Mouse (Mus musculus): ENCODE measurements around the gene Gm10912. TPM values are rescaled to one million over a fixed set of nuclear protein-coding genes. Genes with fewer than 3 reads are reported as not detected.

Gm10912 gene
- total and polyA plus RNA-seq, 3 experiments, result 0.27 TPM; not detected in 2

GRCm38 (mm10) chr2:104030381-104030780, 35.2 kb upstream of the Gm10912 start:
- Histone ChIP-seq H3K36me3 (replicated peaks) (peaks cover 49% of the 10 kb centered on the region), H3K4me1 (ENCODE audit: insufficient read depth, low read depth, low read length) (peaks cover 31% of the 10 kb centered on the region), H3K4me3 (ENCODE audit: low read depth, low read length) (no peak overlapping the region), H3K27me3 (ENCODE audit: insufficient read depth, low read length) (no peaks in the 10 kb centered on the region), H3K9me3 (replicated peaks) (no peaks in the 10 kb centered on the region)
- TF ChIP-seq CTCF (IDR thresholded peaks at IDR 0.05; ENCODE audit: low read depth, low read length) (no peak), GATA2 (IDR thresholded peaks at IDR 0.05; ENCODE audit: borderline replicate concordance, low read depth, low read length) (no peak), GATA1 (IDR thresholded peaks at IDR 0.05; ENCODE audit: borderline replicate concordance, low read length) (no peak), POLR2AphosphoS5 (IDR thresholded peaks at IDR 0.05; ENCODE audit: insufficient replicate concordance, low read depth, low read length) (no peak), TAL1 (conservative IDR thresholded peaks at IDR 0.05; ENCODE audit: low read depth, low read length) (no peak)
- no peak for DNase-seq (ENCODE audit: low spot score)
- ATAC-seq (ENCODE audit: extremely low read depth, insufficient number of reproducible peaks, low FRiP score, poor library complexity, severe bottlenecking), result no peak

- H3K4me3 ChIP-seq (ENCODE audit: low read depth, low read length), result no peak overlapping the region
- peaks cover 32% of the 10 kb centered on the region for H3K4me1 ChIP-seq (ENCODE audit: insufficient read depth, low read depth, low read length)
- peaks cover 66% of the 10 kb centered on the region for H3K36me3 ChIP-seq (replicated peaks)
- DNase-seq (ENCODE audit: low spot score) (no peak), ATAC-seq (ENCODE audit: extremely low read depth, insufficient number of reproducible peaks, low FRiP score, poor library complexity, severe bottlenecking) (no peak)
- no peaks in the 10 kb centered on the region for H3K27me3 ChIP-seq (ENCODE audit: insufficient read depth, low read length)
- TF ChIP-seq POLR2AphosphoS5 (IDR thresholded peaks at IDR 0.05; ENCODE audit: insufficient replicate concordance, low read depth, low read length) (no peak), GATA2 (IDR thresholded peaks at IDR 0.05; ENCODE audit: borderline replicate concordance, low read depth, low read length) (no peak), TAL1 (conservative IDR thresholded peaks at IDR 0.05; ENCODE audit: low read depth, low read length) (no peak), GATA1 (IDR thresholded peaks at IDR 0.05; ENCODE audit: borderline replicate concordance, low read length) (no peak), CTCF (IDR thresholded peaks at IDR 0.05; ENCODE audit: low read depth, low read length) (no peak)
- no peaks in the 10 kb centered on the region for H3K9me3 ChIP-seq (replicated peaks)
Observed at GRCm38 (mm10) chr2:104032056-104032455, 33.6 kb upstream of the Gm10912 start.

- no peaks in the 10 kb centered on the region for H3K27me3 ChIP-seq (ENCODE audit: insufficient read depth, low read length)
- H3K4me3 ChIP-seq (ENCODE audit: low read depth, low read length), result no peak overlapping the region
- peaks cover 17% of the 10 kb centered on the region for H3K4me1 ChIP-seq (ENCODE audit: insufficient read depth, low read depth, low read length)
- H3K36me3 ChIP-seq (replicated peaks), result peaks cover 90% of the 10 kb centered on the region
- H3K9me3 ChIP-seq (replicated peaks), result no peaks in the 10 kb centered on the region
- TF ChIP-seq GATA1 (IDR thresholded peaks at IDR 0.05; ENCODE audit: borderline replicate concordance, low read length), result no peak
- TF ChIP-seq CTCF (IDR thresholded peaks at IDR 0.05; ENCODE audit: low read depth, low read length), result peak; percentile 92
- TF ChIP-seq TAL1 (conservative IDR thresholded peaks at IDR 0.05; ENCODE audit: low read depth, low read length), result no peak
- no peak for TF ChIP-seq GATA2 (IDR thresholded peaks at IDR 0.05; ENCODE audit: borderline replicate concordance, low read depth, low read length)
- no peak for TF ChIP-seq POLR2AphosphoS5 (IDR thresholded peaks at IDR 0.05; ENCODE audit: insufficient replicate concordance, low read depth, low read length)
- no peak for DNase-seq (ENCODE audit: low spot score)
- ATAC-seq (ENCODE audit: extremely low read depth, insufficient number of reproducible peaks, low FRiP score, poor library complexity, severe bottlenecking), result peak; percentile 45; the same call in 1 of the 2 replicates
Observed at GRCm38 (mm10) chr2:104034832-104035472, 30.7 kb upstream of the Gm10912 start.

- Histone ChIP-seq H3K27me3 (ENCODE audit: insufficient read depth, low read length) (no peaks in the 10 kb centered on the region), H3K36me3 (replicated peaks) (peaks cover 92% of the 10 kb centered on the region), H3K4me3 (ENCODE audit: low read depth, low read length) (no peak overlapping the region), H3K4me1 (ENCODE audit: insufficient read depth, low read depth, low read length) (peaks cover 15% of the 10 kb centered on the region), H3K9me3 (replicated peaks) (no peaks in the 10 kb centered on the region)
- no peak for ATAC-seq (ENCODE audit: extremely low read depth, insufficient number of reproducible peaks, low FRiP score, poor library complexity, severe bottlenecking)
- TF ChIP-seq GATA2 (IDR thresholded peaks at IDR 0.05; ENCODE audit: borderline replicate concordance, low read depth, low read length) (no peak), GATA1 (IDR thresholded peaks at IDR 0.05; ENCODE audit: borderline replicate concordance, low read length) (no peak), POLR2AphosphoS5 (IDR thresholded peaks at IDR 0.05; ENCODE audit: insufficient replicate concordance, low read depth, low read length) (no peak), CTCF (IDR thresholded peaks at IDR 0.05; ENCODE audit: low read depth, low read length) (no peak)
- DNase-seq (ENCODE audit: low spot score), result no peak
Observed at GRCm38 (mm10) chr2:104035595-104035994, 30.0 kb upstream of the Gm10912 start.

GRCm38 (mm10) chr2:104036316-104036715, 29.3 kb upstream of the Gm10912 start:
- ATAC-seq (ENCODE audit: extremely low read depth, insufficient number of reproducible peaks, low FRiP score, poor library complexity, severe bottlenecking), result no peak
- H3K36me3 ChIP-seq (replicated peaks), result peaks cover 91% of the 10 kb centered on the region
- TF ChIP-seq GATA1 (IDR thresholded peaks at IDR 0.05; ENCODE audit: borderline replicate concordance, low read length) (no peak), GATA2 (IDR thresholded peaks at IDR 0.05; ENCODE audit: borderline replicate concordance, low read depth, low read length) (no peak), CTCF (IDR thresholded peaks at IDR 0.05; ENCODE audit: low read depth, low read length) (no peak)

GRCm38 (mm10) chr2:104038236-104038635, 27.4 kb upstream of the Gm10912 start:
- H3K27me3 ChIP-seq (ENCODE audit: insufficient read depth, low read length), result no peaks in the 10 kb centered on the region
- H3K4me1 ChIP-seq (ENCODE audit: insufficient read depth, low read depth, low read length), result peaks cover 20% of the 10 kb centered on the region
- TF ChIP-seq CTCF (IDR thresholded peaks at IDR 0.05; ENCODE audit: low read depth, low read length) (no peak), POLR2AphosphoS5 (IDR thresholded peaks at IDR 0.05; ENCODE audit: insufficient replicate concordance, low read depth, low read length) (no peak), TAL1 (conservative IDR thresholded peaks at IDR 0.05; ENCODE audit: low read depth, low read length) (no peak)
- no peak for ATAC-seq (ENCODE audit: extremely low read depth, insufficient number of reproducible peaks, low FRiP score, poor library complexity, severe bottlenecking)
- peaks cover 91% of the 10 kb centered on the region for H3K36me3 ChIP-seq (replicated peaks)
- H3K9me3 ChIP-seq (replicated peaks), result no peaks in the 10 kb centered on the region
- no peak for DNase-seq (ENCODE audit: low spot score)
- H3K4me3 ChIP-seq (ENCODE audit: low read depth, low read length), result no peak overlapping the region

More at GRCm38 (mm10) chr2:104036316-104036715, 29.3 kb upstream of the Gm10912 start:
- DNase-seq (ENCODE audit: low spot score), result no peak
- H3K9me3 ChIP-seq (replicated peaks), result no peaks in the 10 kb centered on the region
- H3K4me3 ChIP-seq (ENCODE audit: low read depth, low read length), result no peak overlapping the region
- H3K4me1 ChIP-seq (ENCODE audit: insufficient read depth, low read depth, low read length), result peaks cover 14% of the 10 kb centered on the region
- H3K27me3 ChIP-seq (ENCODE audit: insufficient read depth, low read length), result no peaks in the 10 kb centered on the region
